Mouse (Mus musculus) activated CD4-positive, CD25-positive, alpha-beta regulatory T cell, adult 4 months (primary cell): Measurements from ENCODE around the gene Btbd9. TPM values are rescaled to one million over a fixed set of nuclear protein-coding genes. Genes with fewer than 3 reads are reported as not detected.
A peak's percentile ranks its signal among the peaks of the same experiment; 100 is the strongest.

ENCODE experiments used
- ATAC-seq: one replicate; pipeline ENCODE4 v1.8.0; 2017
- polyA plus RNA-seq, 2 experiments: library from polyadenylated mRNA; unstranded; fragments of 100-300 nt; shearing (Covaris generic); gene quantifications; one replicate each; pipeline ENCODE4 v1.2.1; 2017

Btbd9 gene
- polyA plus RNA-seq, 2 experiments from 2014 or later, result 51.2 to 51.6 TPM

DNA sequence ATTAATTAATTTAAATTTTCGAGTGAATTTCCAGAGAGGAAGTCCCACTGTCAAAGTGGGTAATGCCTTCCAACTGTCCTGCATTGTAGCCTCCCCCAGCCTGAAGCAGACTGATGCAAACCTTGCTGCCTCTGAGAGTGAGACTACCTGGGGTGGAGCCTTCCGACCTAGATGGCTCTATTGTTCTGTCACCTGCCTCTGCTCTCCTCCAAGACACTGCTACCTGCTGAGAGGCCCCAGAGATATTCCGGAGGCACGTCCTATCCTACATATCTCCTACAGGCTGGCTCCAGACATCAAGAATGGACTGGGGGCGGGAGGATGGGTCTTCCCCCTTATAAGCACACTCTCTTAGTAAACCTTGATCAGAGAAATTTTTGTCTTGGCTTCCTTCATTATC, 22.0 kb upstream of the Btbd9 start:
- ATAC-seq, result no peak

- ATAC-seq, result no peak
Measured at GRCm38 (mm10) chr17:30597786-30598185, 21.5 kb upstream of the Btbd9 start.

GRCm38 (mm10) chr17:30594846-30595245, 18.6 kb upstream of the Btbd9 start:
- ATAC-seq, result no peak

DNA sequence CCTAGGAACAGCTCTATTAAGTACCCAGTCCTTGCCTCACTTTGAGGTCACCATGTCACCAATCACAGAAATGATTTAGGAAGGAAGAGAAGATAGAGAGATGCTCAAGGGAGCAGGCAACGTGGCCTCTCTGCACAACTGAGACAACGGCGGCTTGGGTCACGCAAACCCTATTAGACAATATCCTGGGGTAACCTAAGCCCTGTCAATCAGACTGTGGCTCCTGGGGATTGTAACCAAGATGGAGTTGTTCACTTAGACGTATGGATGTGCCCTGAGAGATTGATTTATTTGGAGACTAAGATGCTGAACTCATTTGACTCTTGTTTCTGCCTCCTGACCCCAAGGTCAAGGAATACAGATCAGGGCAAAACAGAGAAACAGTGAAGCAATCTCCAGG, 18.1 kb upstream of the Btbd9 start:
- no peak for ATAC-seq

DNA sequence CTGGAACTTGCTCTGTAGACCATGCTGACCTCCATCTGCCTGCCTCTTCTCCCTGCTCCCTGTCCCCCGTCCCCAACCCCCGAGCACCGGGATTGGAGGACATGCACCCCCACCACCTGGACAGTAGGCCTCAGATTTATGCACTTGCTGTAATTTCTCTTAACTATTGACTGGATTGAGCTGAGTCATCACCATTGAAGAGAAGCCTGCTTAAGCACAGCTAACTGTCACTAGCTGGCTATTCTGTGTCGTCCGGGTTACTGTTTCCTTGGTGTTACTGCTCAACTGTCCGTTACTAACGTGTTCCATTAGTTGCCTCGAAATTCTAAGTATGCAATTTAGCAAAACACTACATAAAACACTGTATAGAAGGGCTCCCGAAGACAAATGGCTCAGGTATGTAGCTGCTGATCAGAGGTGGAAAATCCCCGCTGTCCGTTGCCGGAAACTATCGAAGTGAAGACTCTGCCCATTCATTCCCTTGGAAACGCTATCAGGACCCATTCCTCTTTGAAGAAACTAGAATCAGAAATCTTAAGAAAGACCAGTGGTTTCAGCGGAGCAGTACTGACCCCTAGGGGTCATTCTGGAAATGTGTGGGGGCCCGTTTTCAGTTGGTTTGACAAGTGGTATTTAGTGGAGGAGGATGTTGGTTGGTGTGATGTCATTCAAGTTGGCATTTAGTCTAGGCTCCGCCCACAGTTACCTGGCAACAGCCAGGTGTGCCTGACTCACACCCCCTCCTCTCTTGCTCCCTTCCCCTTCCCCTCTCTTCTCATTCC, 14.3 kb upstream of the Btbd9 start:
- peak; percentile 46 for ATAC-seq

- no peak for ATAC-seq
Measured at GRCm38 (mm10) chr17:30583258-30584001, 7.1 kb upstream of the Btbd9 start.

GRCm38 (mm10) chr17:30582313-30582712, 6.0 kb upstream of the Btbd9 start:
- no peak for ATAC-seq

DNA sequence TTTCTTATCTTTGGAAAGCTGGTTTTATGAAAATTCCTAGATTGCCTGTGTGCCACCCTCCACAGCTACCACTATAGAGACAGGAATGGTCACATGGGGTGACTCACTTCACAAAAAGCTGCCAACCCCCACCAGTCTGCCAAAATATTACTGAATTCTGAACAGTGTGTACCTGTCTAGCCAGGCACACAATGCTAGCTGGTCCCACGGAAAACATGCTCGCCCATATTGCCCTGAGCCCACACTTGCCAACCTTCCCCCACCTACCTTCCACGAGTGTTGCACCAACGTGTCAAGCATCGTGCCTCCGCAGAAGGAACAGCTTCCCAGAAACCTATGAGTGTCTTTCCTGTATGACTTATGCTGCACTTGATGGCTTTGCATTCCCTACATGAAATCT, 4.9 kb upstream of the Btbd9 start:
- no peak for ATAC-seq

- ATAC-seq, result no peak
Measured at GRCm38 (mm10) chr17:30580781-30581180, 4.5 kb upstream of the Btbd9 start.

DNA sequence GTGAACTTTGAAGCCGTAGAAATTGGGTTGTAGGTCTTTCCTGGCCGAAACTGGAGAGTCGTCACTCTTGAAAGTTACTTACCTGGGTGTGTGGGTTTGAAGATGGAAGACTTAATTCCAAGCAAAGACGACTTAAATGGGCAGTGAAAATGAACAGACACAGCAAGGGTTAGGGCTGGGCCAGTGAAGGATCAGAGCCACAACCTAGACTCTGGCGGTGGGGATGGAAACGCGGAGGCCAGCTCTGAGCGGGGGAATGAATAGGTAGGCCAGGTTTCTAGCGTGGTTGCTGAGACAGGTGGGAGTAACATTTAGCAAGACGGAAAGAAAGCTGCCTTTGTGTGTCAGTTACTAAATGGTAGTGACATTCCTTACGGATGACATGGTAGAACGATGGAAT, 658 bp upstream of the Btbd9 start:
- ATAC-seq, result no peak

DNA sequence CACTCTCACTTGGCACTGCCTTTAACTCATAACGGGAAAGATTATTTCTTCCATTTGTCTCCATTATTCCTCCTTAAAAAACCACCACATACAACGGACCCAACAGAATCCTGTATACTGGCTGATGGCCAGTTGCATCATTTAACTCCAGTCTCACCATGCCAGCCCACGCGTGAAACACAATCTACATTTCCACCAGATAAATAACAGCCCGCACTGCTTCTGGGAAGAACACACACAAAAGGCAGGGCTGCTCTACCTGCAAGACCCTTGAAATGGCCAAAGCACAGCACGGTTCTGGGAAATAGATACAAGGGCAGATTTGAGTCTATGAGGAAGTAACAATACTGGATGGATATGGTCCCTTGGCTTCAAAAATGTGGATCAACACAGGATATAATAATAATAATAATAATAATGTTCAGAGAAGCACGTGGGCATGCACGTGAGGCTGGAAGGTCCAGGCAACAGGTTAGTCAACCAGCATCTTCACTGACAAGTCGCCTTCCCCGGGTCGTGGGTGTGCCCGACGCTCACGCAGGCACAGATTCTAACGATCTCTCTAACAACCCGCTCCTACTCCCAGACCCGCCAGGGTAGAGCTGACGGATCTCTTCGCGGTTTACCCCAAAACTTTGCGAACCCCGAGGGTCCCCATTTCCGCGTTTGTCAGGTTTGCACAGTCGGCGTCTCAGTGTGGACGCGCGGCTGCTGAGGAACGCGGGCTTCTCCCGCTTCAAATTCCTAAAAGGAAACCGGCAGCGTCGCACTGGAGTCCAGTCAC, 975 bp downstream of the Btbd9 start:
- ATAC-seq, result no peak

DNA sequence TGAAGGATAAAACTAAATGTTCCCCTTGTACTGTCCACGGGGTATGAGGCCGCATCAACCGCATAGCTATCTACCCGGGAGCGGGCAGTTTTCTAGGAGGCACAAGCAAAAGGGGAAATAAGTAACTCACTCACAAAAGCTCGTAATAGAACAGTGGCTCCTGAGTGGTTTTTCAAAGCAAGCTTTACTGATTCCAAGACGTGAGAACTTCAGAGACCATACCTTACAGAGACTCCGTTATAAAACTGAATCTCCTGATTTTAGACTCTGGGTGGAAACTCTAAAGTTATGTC, 1.6 kb downstream of the Btbd9 start:
- ATAC-seq, result no peak

DNA sequence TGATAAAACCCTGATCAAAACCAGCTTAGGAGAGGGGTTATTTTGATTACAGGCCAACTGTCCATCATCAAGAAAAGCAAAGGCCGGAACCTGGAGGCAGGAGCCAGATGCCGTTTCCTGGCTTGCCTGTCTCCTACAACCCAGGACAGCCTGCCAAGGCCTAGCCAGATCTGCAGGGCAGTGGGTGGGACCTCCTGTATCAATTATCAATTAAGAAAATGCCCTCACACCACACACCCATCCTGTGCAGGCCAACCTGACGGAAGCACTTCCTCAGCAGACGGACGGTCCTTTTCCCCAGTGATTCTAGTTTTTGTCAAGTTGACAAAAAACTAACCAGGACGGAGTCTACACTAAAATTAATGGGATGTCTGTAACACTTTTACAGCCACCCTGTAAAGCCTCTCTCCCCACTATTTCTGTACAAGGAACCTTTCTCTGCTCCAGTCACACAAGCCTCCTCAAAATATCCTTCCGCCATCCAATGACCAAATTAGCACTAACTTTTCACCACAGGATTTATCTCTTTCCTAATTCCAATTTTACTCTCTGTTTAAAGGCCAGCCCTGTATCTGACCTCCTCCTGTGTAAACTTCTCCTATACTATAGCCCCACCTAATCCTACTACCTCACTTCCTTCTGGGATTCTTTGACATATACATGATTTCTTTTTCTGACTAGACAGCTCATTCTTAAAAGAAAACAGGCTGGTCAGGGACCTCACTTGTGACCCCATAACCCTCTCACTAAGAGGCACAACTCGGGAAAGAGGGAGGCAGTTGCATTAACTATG, 2.1 kb downstream of the Btbd9 start:
- no peak for ATAC-seq

- ATAC-seq, result no peak
Measured at GRCm38 (mm10) chr17:30570971-30571370, 5.3 kb downstream of the Btbd9 start.

DNA sequence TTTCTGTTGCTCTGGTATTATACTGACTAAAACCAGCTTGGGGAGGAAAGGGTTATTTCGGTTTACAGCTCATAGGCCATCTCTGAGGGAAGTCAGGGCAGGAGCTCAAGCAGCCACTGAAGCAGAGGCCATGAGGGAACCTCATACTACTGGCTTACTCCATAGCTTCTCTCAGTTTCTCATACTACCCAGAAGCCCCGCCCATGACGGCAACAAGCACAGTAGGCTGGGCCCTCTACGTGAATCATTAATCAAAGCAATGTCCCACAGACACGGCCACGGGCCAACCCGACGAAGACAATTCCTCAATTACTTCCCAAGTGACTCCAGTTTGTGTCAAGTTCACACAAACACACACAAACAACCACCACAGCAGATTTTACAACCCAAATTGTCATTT, 6.1 kb downstream of the Btbd9 start:
- no peak for ATAC-seq

DNA sequence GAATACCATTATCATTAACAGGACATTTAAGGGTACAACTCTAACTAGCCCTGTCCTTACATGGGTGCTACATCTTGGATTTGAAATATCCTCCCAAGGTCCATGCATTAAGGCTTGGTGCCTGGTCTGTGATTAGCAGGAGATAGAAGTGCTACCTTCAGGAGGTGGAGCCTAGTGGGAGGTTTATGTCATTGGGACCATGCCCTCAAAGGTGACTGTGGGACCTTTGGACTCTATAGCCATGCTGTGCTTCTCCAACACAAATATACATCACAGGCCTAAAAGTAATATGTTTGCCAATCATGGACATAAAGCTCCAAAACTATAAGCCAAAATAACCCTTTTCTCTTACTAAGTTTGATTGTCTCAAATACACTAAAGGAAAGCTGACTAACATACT, 7.8 kb downstream of the Btbd9 start:
- ATAC-seq, result no peak

- ATAC-seq, result no peak
Measured at GRCm38 (mm10) chr17:30564971-30565370, 11.3 kb downstream of the Btbd9 start.

GRCm38 (mm10) chr17:30564407-30564806, 11.9 kb downstream of the Btbd9 start:
- ATAC-seq, result no peak

- ATAC-seq, result no peak
Measured at GRCm38 (mm10) chr17:30563484-30564075, 12.7 kb downstream of the Btbd9 start.

DNA sequence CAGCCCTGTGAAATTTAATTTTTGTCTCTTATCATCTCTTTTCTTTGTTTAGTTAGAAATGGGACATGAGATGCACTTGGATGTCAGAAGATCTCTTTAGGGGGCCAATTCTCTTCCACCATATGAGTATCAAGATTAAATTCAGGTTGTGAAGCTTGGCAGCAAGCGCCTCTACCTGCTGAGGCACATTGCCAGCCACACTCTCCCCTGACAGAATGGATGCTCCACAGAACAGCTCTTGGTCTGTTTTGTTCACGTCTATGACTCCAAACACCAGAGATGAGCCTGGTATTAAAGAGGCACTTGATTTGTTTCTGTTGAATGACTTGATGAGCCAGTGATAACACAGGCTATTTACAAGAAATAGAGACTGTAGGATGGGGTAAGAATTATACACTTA, 13.5 kb downstream of the Btbd9 start:
- ATAC-seq, result no peak

GRCm38 (mm10) chr17:30559536-30559935, 16.8 kb downstream of the Btbd9 start:
- ATAC-seq, result peak; percentile 75

GRCm38 (mm10) chr17:30558623-30559022, 17.7 kb downstream of the Btbd9 start:
- no peak for ATAC-seq
